Comparison of ENCODE assay signal across 22 mouse cellular contexts in the genomic region with DNA sequence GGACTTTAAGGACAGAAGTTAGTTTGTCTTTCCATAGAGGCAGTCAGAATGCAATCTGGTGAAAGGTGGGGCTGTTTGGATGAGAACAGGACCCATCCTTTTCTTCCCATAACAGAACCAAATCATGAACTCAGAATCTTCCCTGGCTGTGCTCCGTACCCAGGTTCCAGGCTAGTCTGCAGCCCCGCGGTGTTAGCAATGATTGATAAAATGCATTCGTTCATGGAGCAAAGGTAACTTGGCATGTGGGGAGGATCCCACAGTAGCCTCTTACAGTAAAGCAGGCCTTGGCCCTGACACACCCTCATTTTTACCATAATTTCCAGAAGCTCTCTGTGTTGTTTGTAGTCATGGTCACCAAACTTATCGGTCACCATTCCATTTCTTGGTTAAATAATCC.
"Had no signal": no experiment of that assay in that cellular context is flagged by ENCODE, and none has a peak within 500 bp of the region (broad histone marks: within the 10 kb centered on the region; RNA-seq: fewer than 3 reads in every experiment).

No protein-coding gene starts in this region.

- DNase-seq: forebrain, postnatal 0 days; gastrocnemius, postnatal 14 days; gastrocnemius, postnatal 36 days; heart, adult 18-20 months; heart, postnatal 14 days; heart, postnatal 36 days; kidney, postnatal 10 days; layer of hippocampus, adult 9-11 months; layer of hippocampus, postnatal 36 days; left cerebral cortex, postnatal 4 days had no signal

- H3K9ac ChIP-seq: forebrain, embryonic 15.5 days; forebrain, postnatal 0 days; heart, embryonic 13.5 days; heart, embryonic 15.5 days; hindbrain, embryonic 13.5 days; hindbrain, embryonic 15.5 days; intestine, embryonic 15.5 days; limb, embryonic 13.5 days; limb, embryonic 15.5 days; liver, embryonic 12.5 days; liver, embryonic 14.5 days had no signal

- H3K27ac ChIP-seq: forebrain, embryonic 15.5 days; heart, embryonic 10.5 days; heart, embryonic 13.5 days; heart, embryonic 15.5 days; hindbrain, embryonic 13.5 days; hindbrain, embryonic 15.5 days; hindbrain, postnatal 0 days; intestine, embryonic 15.5 days; limb, embryonic 13.5 days; limb, embryonic 15.5 days; liver, embryonic 12.5 days; liver, embryonic 14.5 days had no signal

- H3K4me1 ChIP-seq: forebrain, embryonic 15.5 days; heart, embryonic 10.5 days; heart, embryonic 13.5 days; heart, embryonic 15.5 days; hindbrain, embryonic 13.5 days; hindbrain, embryonic 15.5 days; intestine, embryonic 15.5 days; liver, embryonic 12.5 days had no signal

- H3K4me2 ChIP-seq: forebrain, embryonic 15.5 days; heart, embryonic 13.5 days; heart, embryonic 15.5 days; hindbrain, embryonic 13.5 days; hindbrain, embryonic 15.5 days; intestine, embryonic 15.5 days; limb, embryonic 13.5 days; limb, embryonic 15.5 days; liver, embryonic 12.5 days had no signal

- H3K27me3 ChIP-seq: forebrain, embryonic 15.5 days; heart, embryonic 13.5 days; heart, embryonic 15.5 days; hindbrain, embryonic 13.5 days; hindbrain, embryonic 15.5 days; intestine, embryonic 15.5 days; limb, embryonic 13.5 days; limb, embryonic 15.5 days; liver, embryonic 12.5 days had no signal

- H3K36me3 ChIP-seq: forebrain, embryonic 15.5 days; heart, embryonic 10.5 days; heart, embryonic 13.5 days; heart, embryonic 15.5 days; hindbrain, embryonic 13.5 days; hindbrain, embryonic 15.5 days; intestine, embryonic 15.5 days; limb, embryonic 13.5 days; limb, embryonic 15.5 days; liver, embryonic 12.5 days had no signal

- ATAC-seq: forebrain, embryonic 15.5 days; forebrain, postnatal 0 days; hindbrain, postnatal 0 days; intestine, embryonic 15.5 days; liver, embryonic 12.5 days had no signal

- H3K4me3 ChIP-seq: forebrain, embryonic 15.5 days; heart, embryonic 10.5 days; heart, embryonic 13.5 days; heart, embryonic 15.5 days; hindbrain, embryonic 13.5 days; hindbrain, embryonic 15.5 days; intestine, embryonic 15.5 days; limb, embryonic 13.5 days; limb, embryonic 15.5 days; liver, embryonic 12.5 days had no signal

- H3K9me3 ChIP-seq: forebrain, embryonic 15.5 days; heart, embryonic 10.5 days; heart, embryonic 13.5 days; heart, embryonic 15.5 days; hindbrain, embryonic 13.5 days; hindbrain, embryonic 15.5 days; intestine, embryonic 15.5 days; limb, embryonic 13.5 days; limb, embryonic 15.5 days; liver, embryonic 12.5 days had no signal
